Mouse (Mus musculus): ENCODE measurements around the gene Mid1. TPM values are rescaled to one million over a fixed set of nuclear protein-coding genes. Genes with fewer than 3 reads are reported as not detected.
A peak's percentile ranks its signal among the peaks of the same experiment; 100 is the strongest.

Gene Mid1
- polyA plus RNA-seq, 1 experiment from 2014 or later, result 13.7 TPM

- no peaks in the 10 kb centered on the region for H3K4me1 ChIP-seq (ENCODE audit: control insufficient read depth, insufficient read depth, low read length)
Measured at GRCm38 (mm10) chrX:169923417-169923816, 238.4 kb downstream of the Mid1 start.

GRCm38 (mm10) chrX:169925600-169925999, 240.6 kb downstream of the Mid1 start:
- no peak; the same call in 1 of the 2 replicates for ATAC-seq (replicated peaks; ENCODE audit: insufficient number of reproducible peaks, low FRiP score, low TSS enrichment, low read depth)
- DNase-seq (ENCODE audit: low spot score), result peak; percentile 12
- H3K4me1 ChIP-seq (ENCODE audit: control insufficient read depth, insufficient read depth, low read length), result no peaks in the 10 kb centered on the region
- H3K36me3 ChIP-seq (replicated peaks; ENCODE audit: control insufficient read depth, insufficient read depth, low read depth, low read length), result no peaks in the 10 kb centered on the region
- H3K27ac ChIP-seq (replicated peaks; ENCODE audit: low read depth, low read length), result no peak overlapping the region
- no peaks in the 10 kb centered on the region for H3K27me3 ChIP-seq (ENCODE audit: control insufficient read depth, insufficient read depth, low read length)
- no peak overlapping the region for H3K4me3 ChIP-seq (ENCODE audit: low read depth, low read length)
- H3K9me3 ChIP-seq (replicated peaks; ENCODE audit: control insufficient read depth, low read length), result no peaks in the 10 kb centered on the region
- WGBS, result 32% methylated on average over 7 of the region's 7 CpGs
- no peak overlapping the region for H3K4me2 ChIP-seq (ENCODE audit: low read depth, low read length)
- no peak overlapping the region for H3K9ac ChIP-seq (replicated peaks; ENCODE audit: low read length)

More at GRCm38 (mm10) chrX:169923417-169923816, 238.4 kb downstream of the Mid1 start:
- H3K9ac ChIP-seq (replicated peaks; ENCODE audit: low read length), result no peak overlapping the region
- H3K27me3 ChIP-seq (ENCODE audit: control insufficient read depth, insufficient read depth, low read length), result no peaks in the 10 kb centered on the region
- H3K9me3 ChIP-seq (replicated peaks; ENCODE audit: control insufficient read depth, low read length), result no peaks in the 10 kb centered on the region
- DNase-seq (ENCODE audit: low spot score) (no peak), ATAC-seq (replicated peaks; ENCODE audit: insufficient number of reproducible peaks, low FRiP score, low TSS enrichment, low read depth) (no peak)
- H3K36me3 ChIP-seq (replicated peaks; ENCODE audit: control insufficient read depth, insufficient read depth, low read depth, low read length), result no peaks in the 10 kb centered on the region
- H3K4me2 ChIP-seq (ENCODE audit: low read depth, low read length), result no peak overlapping the region
- 46% methylated on average over 1 of the region's 1 CpGs for WGBS
- no peak overlapping the region for H3K27ac ChIP-seq (replicated peaks; ENCODE audit: low read depth, low read length)
- H3K4me3 ChIP-seq (ENCODE audit: low read depth, low read length), result no peak overlapping the region

DNA sequence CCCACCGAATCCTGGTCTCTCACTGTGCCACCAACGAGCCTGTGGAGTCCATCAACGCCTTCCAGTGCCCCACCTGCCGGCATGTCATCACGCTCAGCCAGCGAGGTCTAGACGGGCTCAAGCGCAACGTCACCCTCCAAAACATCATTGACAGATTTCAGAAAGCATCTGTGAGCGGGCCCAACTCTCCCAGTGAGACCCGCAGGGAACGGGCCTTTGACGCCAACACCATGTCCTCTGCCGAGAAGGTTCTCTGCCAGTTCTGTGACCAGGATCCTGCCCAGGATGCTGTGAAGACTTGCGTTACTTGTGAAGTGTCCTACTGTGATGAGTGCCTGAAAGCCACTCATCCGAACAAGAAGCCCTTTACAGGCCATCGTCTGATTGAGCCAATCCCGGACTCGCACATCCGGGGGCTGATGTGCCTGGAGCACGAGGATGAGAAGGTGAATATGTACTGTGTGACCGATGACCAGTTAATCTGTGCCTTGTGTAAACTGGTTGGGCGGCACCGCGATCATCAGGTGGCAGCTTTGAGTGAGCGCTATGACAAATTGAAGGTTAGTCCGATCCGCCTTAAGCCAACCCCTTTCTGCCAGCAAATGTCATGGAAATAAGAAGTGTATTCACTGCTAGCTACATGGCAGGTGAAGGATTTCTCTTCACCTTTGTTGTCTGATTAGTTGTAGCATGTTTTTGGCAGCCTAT, 242.3 kb downstream of the Mid1 start:
- H3K4me1 ChIP-seq (ENCODE audit: control insufficient read depth, insufficient read depth, low read length), result no peaks in the 10 kb centered on the region
- no peaks in the 10 kb centered on the region for H3K36me3 ChIP-seq (replicated peaks; ENCODE audit: control insufficient read depth, insufficient read depth, low read depth, low read length)
- H3K27me3 ChIP-seq (ENCODE audit: control insufficient read depth, insufficient read depth, low read length), result no peaks in the 10 kb centered on the region
- DNase-seq (ENCODE audit: low spot score) (no peak), ATAC-seq (replicated peaks; ENCODE audit: insufficient number of reproducible peaks, low FRiP score, low TSS enrichment, low read depth) (0 out of 2 replicates have a peak, but pooled peaks have one; percentile 29)
- H3K9ac ChIP-seq (replicated peaks; ENCODE audit: low read length), result no peak overlapping the region
- no peak overlapping the region for H3K4me3 ChIP-seq (ENCODE audit: low read depth, low read length)
- H3K27ac ChIP-seq (replicated peaks; ENCODE audit: low read depth, low read length), result no peak overlapping the region
- WGBS, result 86% methylated on average over 28 of the region's 28 CpGs
- H3K4me2 ChIP-seq (ENCODE audit: low read depth, low read length), result no peak overlapping the region
- H3K9me3 ChIP-seq (replicated peaks; ENCODE audit: control insufficient read depth, low read length), result no peaks in the 10 kb centered on the region

DNA sequence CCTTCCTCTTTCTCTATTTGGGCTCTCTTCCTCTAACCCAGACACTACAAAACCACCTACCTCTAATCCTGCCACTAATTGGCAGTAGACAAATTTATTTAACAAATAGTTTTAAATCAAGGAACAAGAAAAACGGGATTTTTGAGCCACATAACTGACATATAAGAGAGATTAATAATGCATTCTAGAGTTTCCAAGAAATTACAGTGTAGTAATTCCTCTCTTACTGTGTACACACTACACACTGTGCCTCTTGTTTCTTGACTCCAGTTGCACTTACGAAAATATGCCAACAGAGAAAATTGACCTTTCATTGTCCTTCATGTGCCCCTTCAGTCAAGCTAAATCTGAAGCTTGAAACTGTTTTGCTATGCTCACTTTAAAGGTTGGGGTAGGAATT, 245.9 kb downstream of the Mid1 start:
- no peaks in the 10 kb centered on the region for H3K27me3 ChIP-seq (ENCODE audit: control insufficient read depth, insufficient read depth, low read length)
- no peaks in the 10 kb centered on the region for H3K9me3 ChIP-seq (replicated peaks; ENCODE audit: control insufficient read depth, low read length)
- H3K9ac ChIP-seq (replicated peaks; ENCODE audit: low read length), result no peak overlapping the region
- no peak overlapping the region for H3K4me2 ChIP-seq (ENCODE audit: low read depth, low read length)
- no peak overlapping the region for H3K4me3 ChIP-seq (ENCODE audit: low read depth, low read length)
- no peaks in the 10 kb centered on the region for H3K4me1 ChIP-seq (ENCODE audit: control insufficient read depth, insufficient read depth, low read length)
- WGBS, result 71% methylated on average over 2 of the region's 2 CpGs
- no peaks in the 10 kb centered on the region for H3K36me3 ChIP-seq (replicated peaks; ENCODE audit: control insufficient read depth, insufficient read depth, low read depth, low read length)
- DNase-seq (ENCODE audit: low spot score), result no peak
- ATAC-seq (replicated peaks; ENCODE audit: insufficient number of reproducible peaks, low FRiP score, low TSS enrichment, low read depth), result no peak
- no peak overlapping the region for H3K27ac ChIP-seq (replicated peaks; ENCODE audit: low read depth, low read length)

DNA sequence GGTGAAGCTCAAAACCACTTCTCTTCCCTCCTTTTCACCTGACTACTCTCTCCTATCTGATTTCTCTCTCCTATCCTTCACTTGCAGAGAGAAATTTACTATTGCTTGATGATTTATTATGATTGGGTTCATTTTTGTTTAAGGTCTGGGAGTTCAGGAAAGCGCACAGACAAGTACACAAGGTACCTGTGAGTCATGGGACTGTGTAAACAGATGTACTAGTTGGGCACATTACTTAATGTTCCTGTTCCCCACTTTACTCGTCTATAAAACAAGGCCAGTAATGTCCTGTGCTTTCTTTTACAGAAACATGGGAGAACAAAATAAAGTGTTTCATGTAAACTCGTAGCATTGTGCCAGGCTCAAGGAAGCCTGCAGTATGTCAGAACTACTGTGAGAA, 248.2 kb downstream of the Mid1 start:
- no peaks in the 10 kb centered on the region for H3K36me3 ChIP-seq (replicated peaks; ENCODE audit: control insufficient read depth, insufficient read depth, low read depth, low read length)
- H3K27me3 ChIP-seq (ENCODE audit: control insufficient read depth, insufficient read depth, low read length), result no peaks in the 10 kb centered on the region
- no peak overlapping the region for H3K27ac ChIP-seq (replicated peaks; ENCODE audit: low read depth, low read length)
- no peaks in the 10 kb centered on the region for H3K4me1 ChIP-seq (ENCODE audit: control insufficient read depth, insufficient read depth, low read length)
- no peak for ATAC-seq (replicated peaks; ENCODE audit: insufficient number of reproducible peaks, low FRiP score, low TSS enrichment, low read depth)
- no peak for DNase-seq (ENCODE audit: low spot score)
- no peak overlapping the region for H3K9ac ChIP-seq (replicated peaks; ENCODE audit: low read length)
- no peak overlapping the region for H3K4me2 ChIP-seq (ENCODE audit: low read depth, low read length)
- 76% methylated on average over 3 of the region's 3 CpGs for WGBS
- H3K9me3 ChIP-seq (replicated peaks; ENCODE audit: control insufficient read depth, low read length), result no peaks in the 10 kb centered on the region
- H3K4me3 ChIP-seq (ENCODE audit: low read depth, low read length), result no peak overlapping the region

- Histone ChIP-seq H3K27me3 (ENCODE audit: control insufficient read depth, insufficient read depth, low read length) (no peaks in the 10 kb centered on the region), H3K4me2 (ENCODE audit: low read depth, low read length) (no peak overlapping the region), H3K36me3 (replicated peaks; ENCODE audit: control insufficient read depth, insufficient read depth, low read depth, low read length) (no peaks in the 10 kb centered on the region), H3K4me1 (ENCODE audit: control insufficient read depth, insufficient read depth, low read length) (no peaks in the 10 kb centered on the region), H3K9ac (replicated peaks; ENCODE audit: low read length) (no peak overlapping the region), H3K9me3 (replicated peaks; ENCODE audit: control insufficient read depth, low read length) (no peaks in the 10 kb centered on the region), H3K27ac (replicated peaks; ENCODE audit: low read depth, low read length) (no peak overlapping the region), H3K4me3 (ENCODE audit: low read depth, low read length) (no peak overlapping the region)
- WGBS, result 48% methylated on average over 5 of the region's 5 CpGs
- DNase-seq (ENCODE audit: low spot score), result no peak
- no peak for ATAC-seq (replicated peaks; ENCODE audit: insufficient number of reproducible peaks, low FRiP score, low TSS enrichment, low read depth)
Measured at GRCm38 (mm10) chrX:169937119-169937719, 252.2 kb downstream of the Mid1 start.

DNA sequence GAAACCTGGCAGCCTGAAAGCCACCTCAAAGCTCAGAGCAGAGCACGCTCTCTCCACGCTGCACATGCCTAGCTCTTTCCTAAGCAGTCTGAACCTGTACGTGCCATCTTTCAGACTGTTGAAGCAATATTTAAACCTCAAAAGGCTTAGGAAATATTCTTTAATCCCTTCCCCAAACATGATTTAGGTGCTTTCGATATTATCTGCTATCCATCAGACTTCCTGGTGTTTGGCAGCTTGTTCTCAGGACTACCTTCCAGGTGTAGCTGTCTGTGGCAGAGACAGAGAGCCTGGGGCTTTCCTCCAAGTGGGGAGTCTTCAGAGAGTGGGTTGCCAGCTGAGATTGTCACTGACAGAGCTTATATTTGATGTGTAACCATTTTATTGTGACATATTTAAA, 255.5 kb downstream of the Mid1 start:
- Histone ChIP-seq H3K27me3 (ENCODE audit: control insufficient read depth, insufficient read depth, low read length) (no peaks in the 10 kb centered on the region), H3K36me3 (replicated peaks; ENCODE audit: control insufficient read depth, insufficient read depth, low read depth, low read length) (no peaks in the 10 kb centered on the region), H3K4me3 (ENCODE audit: low read depth, low read length) (no peak overlapping the region), H3K9me3 (replicated peaks; ENCODE audit: control insufficient read depth, low read length) (no peaks in the 10 kb centered on the region), H3K27ac (replicated peaks; ENCODE audit: low read depth, low read length) (no peak overlapping the region), H3K4me1 (ENCODE audit: control insufficient read depth, insufficient read depth, low read length) (no peaks in the 10 kb centered on the region), H3K4me2 (ENCODE audit: low read depth, low read length) (no peak overlapping the region), H3K9ac (replicated peaks; ENCODE audit: low read length) (no peak overlapping the region)
- DNase-seq (ENCODE audit: low spot score) (no peak), ATAC-seq (replicated peaks; ENCODE audit: insufficient number of reproducible peaks, low FRiP score, low TSS enrichment, low read depth) (no peak)
- WGBS, result 82% methylated on average over 4 of the region's 4 CpGs

GRCm38 (mm10) chrX:169950596-169950995, 265.6 kb downstream of the Mid1 start:
- no peak for ATAC-seq (replicated peaks; ENCODE audit: insufficient number of reproducible peaks, low FRiP score, low TSS enrichment, low read depth)
- no peak for DNase-seq (ENCODE audit: low spot score)
- Histone ChIP-seq H3K36me3 (replicated peaks; ENCODE audit: control insufficient read depth, insufficient read depth, low read depth, low read length) (no peaks in the 10 kb centered on the region), H3K27ac (replicated peaks; ENCODE audit: low read depth, low read length) (no peak overlapping the region), H3K4me2 (ENCODE audit: low read depth, low read length) (no peak overlapping the region), H3K4me1 (ENCODE audit: control insufficient read depth, insufficient read depth, low read length) (no peaks in the 10 kb centered on the region), H3K9me3 (replicated peaks; ENCODE audit: control insufficient read depth, low read length) (no peaks in the 10 kb centered on the region), H3K4me3 (ENCODE audit: low read depth, low read length) (no peak overlapping the region), H3K9ac (replicated peaks; ENCODE audit: low read length) (no peak overlapping the region), H3K27me3 (ENCODE audit: control insufficient read depth, insufficient read depth, low read length) (no peaks in the 10 kb centered on the region)
- WGBS, result 77% methylated on average over 1 of the region's 1 CpGs

Data from embryonic facial prominence, embryonic 11.5 days (tissue).